Mouse (Mus musculus): ENCODE results near the gene Cers3.

GRCm38 (mm10) chr7:66800784-66801183, 57.5 kb downstream of the Cers3 start:
- no peak for TF ChIP-seq CTCF (IDR thresholded peaks at IDR 0.05; ENCODE audit: control insufficient read depth, insufficient read depth, insufficient replicate concordance, low read depth, low read length)
- no peak for TF ChIP-seq POLR2A (IDR thresholded peaks at IDR 0.05; ENCODE audit: control insufficient read depth, low read depth, low read length)

All from testis, adult 2 months (tissue).